ENCODE assay signal across 26 mouse cellular contexts in the genomic region with DNA sequence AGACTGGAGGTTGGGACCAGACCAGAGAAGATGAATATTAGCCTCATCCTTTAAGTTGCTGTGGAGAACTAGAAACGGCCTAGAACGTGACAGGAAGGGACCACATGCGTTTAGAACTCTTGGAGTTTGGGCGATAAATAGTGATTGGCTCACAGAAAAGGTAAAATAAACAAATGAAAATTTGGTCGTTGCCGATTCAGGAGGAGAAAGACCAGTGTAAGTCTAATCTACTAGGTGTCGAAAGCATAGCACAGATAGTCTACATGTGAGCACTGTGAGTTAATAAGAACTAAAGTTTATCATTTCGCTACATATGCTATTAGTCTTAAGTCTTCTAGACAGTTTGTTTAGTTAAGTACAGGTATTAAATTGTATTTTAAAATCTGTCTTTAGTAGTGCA. TPM values are rescaled to one million over a fixed set of nuclear protein-coding genes. Genes with fewer than 3 reads are reported as not detected.
"Had no signal": no experiment of that assay in that cellular context is flagged by ENCODE, and none has a peak within 500 bp of the region (broad histone marks: within the 10 kb centered on the region; RNA-seq: fewer than 3 reads in every experiment).

No protein-coding gene starts in this region.

- H3K27me3 ChIP-seq: embryonic facial prominence, embryonic 12.5 days; embryonic facial prominence, embryonic 13.5 days; embryonic facial prominence, embryonic 15.5 days; forebrain, embryonic 12.5 days; forebrain, embryonic 13.5 days; forebrain, embryonic 15.5 days had no signal

- H3K4me3 ChIP-seq: embryonic facial prominence, embryonic 10.5 days; embryonic facial prominence, embryonic 12.5 days; embryonic facial prominence, embryonic 13.5 days; embryonic facial prominence, embryonic 15.5 days; erythroblast, embryonic 14.5 days; forebrain, embryonic 10.5 days; forebrain, embryonic 12.5 days; forebrain, embryonic 13.5 days; forebrain, embryonic 15.5 days; gastrocnemius, adult 2 months; heart, adult 2 months had no signal

- H3K9me3 ChIP-seq: embryonic facial prominence, embryonic 10.5 days; embryonic facial prominence, embryonic 12.5 days; embryonic facial prominence, embryonic 13.5 days; embryonic facial prominence, embryonic 15.5 days; forebrain, embryonic 10.5 days; forebrain, embryonic 12.5 days; forebrain, embryonic 13.5 days; forebrain, embryonic 15.5 days had no signal

- H3K36me3 ChIP-seq: forebrain, embryonic 12.5 days; forebrain, embryonic 15.5 days had no signal

- H3K4me2 ChIP-seq: embryonic facial prominence, embryonic 12.5 days; embryonic facial prominence, embryonic 13.5 days; embryonic facial prominence, embryonic 15.5 days; forebrain, embryonic 12.5 days; forebrain, embryonic 13.5 days; forebrain, embryonic 15.5 days had no signal

- H3K27ac ChIP-seq: embryonic facial prominence, embryonic 10.5 days; embryonic facial prominence, embryonic 12.5 days; embryonic facial prominence, embryonic 13.5 days; embryonic facial prominence, embryonic 15.5 days; forebrain, embryonic 10.5 days; forebrain, embryonic 12.5 days; forebrain, embryonic 13.5 days; forebrain, embryonic 15.5 days; gastrocnemius, adult 2 months; heart, adult 2 months had no signal

- H3K9ac ChIP-seq: embryonic facial prominence, embryonic 12.5 days; embryonic facial prominence, embryonic 13.5 days; embryonic facial prominence, embryonic 15.5 days; forebrain, embryonic 12.5 days; forebrain, embryonic 13.5 days; forebrain, embryonic 15.5 days; forebrain, postnatal 0 days had no signal

- H3K4me1 ChIP-seq: embryonic facial prominence, embryonic 10.5 days; embryonic facial prominence, embryonic 12.5 days had no signal

- ATAC-seq: forebrain, embryonic 13.5 days; forebrain, embryonic 14.5 days; forebrain, embryonic 15.5 days; forebrain, embryonic 16.5 days; forebrain, postnatal 0 days had no signal

- DNase-seq: cerebellum, adult 9-10 months; cerebellum, adult 9-11 months; cerebellum, postnatal 10 days; cerebellum, postnatal 14 days; cerebellum, postnatal 25 days; cerebellum, postnatal 36 days; embryo, embryonic 11 days; forebrain, postnatal 0 days; gastrocnemius, adult 2 months; gastrocnemius, postnatal 10 days; gastrocnemius, postnatal 25 days; gastrocnemius, postnatal 36 days; heart, adult 18-20 months; heart, adult 2 months had no signal

RNA-seq across cellular contexts. Expression of gene P4ha2, which starts 30.1 kb away (rescaled TPM):
- total RNA-seq: granulocyte monocyte progenitor cell, adult 5-6 weeks had no signal
- polyA plus RNA-seq: erythroblast, embryonic 14.5 days had no signal
